Mouse (Mus musculus): ENCODE results near the gene Cyp1a2. TPM values are rescaled to one million over a fixed set of nuclear protein-coding genes. Genes with fewer than 3 reads are reported as not detected.

The Cyp1a2 gene
- total and polyA plus RNA-seq, 3 experiments, result not detected

DNA sequence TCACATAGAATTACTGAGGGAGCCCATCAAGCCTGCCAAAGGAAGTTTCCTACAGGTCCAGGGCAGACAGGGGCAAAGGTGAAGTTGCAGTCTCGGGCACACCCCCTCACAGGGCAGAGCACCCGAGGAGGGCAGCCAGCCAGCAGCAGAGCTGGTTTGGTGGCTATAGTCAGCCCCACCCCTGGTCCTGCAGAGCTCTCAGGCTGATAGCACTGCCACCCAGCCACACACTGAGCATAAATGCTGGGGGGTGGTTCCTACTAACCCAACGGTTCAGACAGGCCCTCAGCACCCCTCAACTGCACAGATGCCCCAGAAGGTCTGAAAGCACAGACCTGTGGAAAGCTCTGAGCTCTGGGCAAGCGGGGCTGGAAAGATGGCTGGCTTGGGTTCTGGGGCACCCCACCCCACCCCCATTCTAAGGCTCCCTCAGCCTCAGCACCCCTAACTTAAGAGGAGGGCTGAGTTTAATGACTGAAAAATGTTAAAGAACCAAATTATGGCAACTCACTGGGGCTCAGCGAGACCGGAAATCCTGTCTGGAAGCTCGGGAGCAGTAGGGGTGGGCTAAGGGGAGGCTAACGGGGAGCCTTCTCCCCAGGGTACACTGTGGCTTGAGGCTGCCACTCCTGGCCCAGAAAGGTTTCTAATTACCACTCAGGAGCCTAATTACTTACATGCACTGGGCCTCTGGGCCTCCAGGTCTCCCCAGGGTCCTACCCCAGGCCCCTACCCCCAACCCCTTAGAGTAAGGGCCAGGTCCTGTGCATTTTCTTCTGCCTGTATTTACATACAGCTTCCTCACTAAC, 44.6 kb downstream of the Cyp1a2 start:
- peak; percentile 71 for DNase-seq (ENCODE audit: extremely low read depth)
- Histone ChIP-seq H3K4me3 (replicated peaks in 1 of 3; ENCODE audit: low read depth in 2 of 3, low read length in 2 of 3, poor library complexity in 1 of 3) (peak overlapping the region; percentile 16 to 30 (median 21)), H3K36me3 (replicated peaks in 1 of 2; ENCODE audit: control insufficient read depth in 1 of 2, insufficient read depth in 1 of 2, low read length in 1 of 2) (peaks cover 5 to 40% of the 10 kb centered on the region in 2 experiments), H3K27me3 (replicated peaks) (no peaks in the 10 kb centered on the region), H3K79me2 (replicated peaks; ENCODE audit: control insufficient read depth, extremely low read depth, insufficient read depth, poor library complexity, severe bottlenecking) (peaks cover 92% of the 10 kb centered on the region), H3K9me3 (replicated peaks; ENCODE audit: low read length) (no peaks in the 10 kb centered on the region), H3K4me1 (ENCODE audit: control insufficient read depth in 1 of 2, insufficient read depth in 2 of 2) (peaks cover 45 to 90% of the 10 kb centered on the region in 2 experiments), H3K9ac (ENCODE audit: insufficient read depth, low read depth) (peak overlapping the region; percentile 31; the same call in 1 of the 2 replicates), H3K27ac (ENCODE audit: insufficient read depth, low read depth) (peak overlapping the region; percentile 96), H3K4me2 (ENCODE audit: insufficient read depth, low read depth, poor library complexity, severe bottlenecking) (peak overlapping the region; percentile 94)
- TF ChIP-seq NRF1 (IDR thresholded peaks at IDR 0.05; ENCODE audit: low read depth, low read length) (no peak), CHD1 (IDR thresholded peaks at IDR 0.05; ENCODE audit: low read depth, low read length) (no peak), ELF1 (IDR thresholded peaks at IDR 0.05; ENCODE audit: low read depth, low read length) (no peak), PAX5 (IDR thresholded peaks at IDR 0.05; ENCODE audit: low read length) (no peak), ZMIZ1 (IDR thresholded peaks at IDR 0.05; ENCODE audit: low read depth, low read length) (0 out of 2 replicates have a peak, but pooled peaks have one; percentile 28), TBP (conservative IDR thresholded peaks at IDR 0.05; ENCODE audit: low read depth, low read length) (no peak), MXI1 (IDR thresholded peaks at IDR 0.05; ENCODE audit: low read depth, low read length) (peak; percentile 2; the same call in 1 of the 2 replicates), BHLHE40 (IDR thresholded peaks at IDR 0.05; ENCODE audit: low read depth, low read length) (peak; percentile 45), ETS1 (conservative IDR thresholded peaks at IDR 0.05; ENCODE audit: low read depth, low read length) (0 out of 2 replicates have a peak, but pooled peaks have one; percentile 33), JUN (IDR thresholded peaks at IDR 0.05; ENCODE audit: insufficient read depth, low read depth, low read length) (no peak), MAZ (IDR thresholded peaks at IDR 0.05; ENCODE audit: low read depth, low read length) (no peak), UBTF (IDR thresholded peaks at IDR 0.05; ENCODE audit: low read depth, low read length) (0 out of 2 replicates have a peak, but pooled peaks have one; percentile 35), POLR2AphosphoS2 (IDR thresholded peaks at IDR 0.05; ENCODE audit: low read depth, low read length) (no peak), MAX (IDR thresholded peaks at IDR 0.05; ENCODE audit: low read length) (no peak), RAD21 (IDR thresholded peaks at IDR 0.05; ENCODE audit: low read depth, low read length) (no peak)
- dilution Hi-C loops (cut with MboI; ENCODE audit: extremely low pct_ligation_motif_present, extremely low pct_unique_long_range_greater_than_20kb, low sequenced_read_pairs), result no loop called here
- in situ Hi-C loops (cut with MboI; ENCODE audit: low pct_ligation_motif_present, low pct_unique_long_range_greater_than_20kb, low sequenced_read_pairs), result no loop called here

GRCm38 (mm10) chr9:57637741-57638322, 45.7 kb downstream of the Cyp1a2 start:
- Histone ChIP-seq H3K9ac (ENCODE audit: insufficient read depth, low read depth) (peak overlapping the region; percentile 31), H3K4me2 (ENCODE audit: insufficient read depth, low read depth, poor library complexity, severe bottlenecking) (peak overlapping the region; percentile 94), H3K27me3 (replicated peaks) (no peaks in the 10 kb centered on the region), H3K79me2 (replicated peaks; ENCODE audit: control insufficient read depth, extremely low read depth, insufficient read depth, poor library complexity, severe bottlenecking) (peaks cover 88% of the 10 kb centered on the region), H3K4me3 (replicated peaks in 1 of 3; ENCODE audit: low read depth in 2 of 3, low read length in 2 of 3, poor library complexity in 1 of 3) (peak overlapping the region in 1 of 3 experiments; percentile 30), H3K4me1 (ENCODE audit: control insufficient read depth in 1 of 2, insufficient read depth in 2 of 2) (peaks cover 55 to 98% of the 10 kb centered on the region in 2 experiments), H3K27ac (ENCODE audit: insufficient read depth, low read depth) (peak overlapping the region; percentile 92), H3K36me3 (replicated peaks in 1 of 2; ENCODE audit: control insufficient read depth in 1 of 2, insufficient read depth in 1 of 2, low read length in 1 of 2) (peaks cover 5 to 49% of the 10 kb centered on the region in 2 experiments), H3K9me3 (replicated peaks; ENCODE audit: low read length) (no peaks in the 10 kb centered on the region)
- dilution Hi-C loops (cut with MboI; ENCODE audit: extremely low pct_ligation_motif_present, extremely low pct_unique_long_range_greater_than_20kb, low sequenced_read_pairs), result no loop called here
- DNase-seq (ENCODE audit: extremely low read depth), result peak; percentile 88
- in situ Hi-C loops (cut with MboI; ENCODE audit: low pct_ligation_motif_present, low pct_unique_long_range_greater_than_20kb, low sequenced_read_pairs), result no loop called here
- TF ChIP-seq NRF1 (IDR thresholded peaks at IDR 0.05; ENCODE audit: low read depth, low read length), result 0 out of 2 replicates have a peak, but pooled peaks have one; percentile 42
- peak; percentile 82 for TF ChIP-seq SIN3A (IDR thresholded peaks at IDR 0.05; ENCODE audit: low read length)
- TF ChIP-seq E2F4 (IDR thresholded peaks at IDR 0.05; ENCODE audit: insufficient replicate concordance, low read depth, low read length), result no peak
- TF ChIP-seq MAFK (IDR thresholded peaks at IDR 0.05; ENCODE audit: insufficient replicate concordance, low read length), result no peak; the same call in 1 of the 2 replicates
- peak; percentile 76 for TF ChIP-seq MYC (IDR thresholded peaks at IDR 0.05; ENCODE audit: low read depth, low read length)
- TF ChIP-seq TCF12 (IDR thresholded peaks at IDR 0.05; ENCODE audit: low read depth, low read length), result peak; percentile 96
- TF ChIP-seq UBTF (IDR thresholded peaks at IDR 0.05; ENCODE audit: low read depth, low read length), result no peak
- no peak for TF ChIP-seq CHD1 (IDR thresholded peaks at IDR 0.05; ENCODE audit: low read depth, low read length)
- TF ChIP-seq ELF1 (IDR thresholded peaks at IDR 0.05; ENCODE audit: low read depth, low read length), result peak; percentile 68; the same call in 1 of the 2 replicates
- TF ChIP-seq ZNF384 (IDR thresholded peaks at IDR 0.05; ENCODE audit: low read depth, low read length), result no peak
- TF ChIP-seq EP300 (IDR thresholded peaks at IDR 0.05; ENCODE audit: low read length), result peak; percentile 91
- no peak for TF ChIP-seq GABPA (IDR thresholded peaks at IDR 0.05; ENCODE audit: insufficient replicate concordance, low read depth, low read length)
- 0 out of 2 replicates have a peak, but pooled peaks have one; percentile 14 for TF ChIP-seq RCOR1 (conservative IDR thresholded peaks at IDR 0.05; ENCODE audit: low read depth, low read length)
- TF ChIP-seq USF2 (conservative IDR thresholded peaks at IDR 0.05; ENCODE audit: low read depth, low read length), result no peak
- peak; percentile 63 for TF ChIP-seq MXI1 (IDR thresholded peaks at IDR 0.05; ENCODE audit: low read depth, low read length)
- TF ChIP-seq HCFC1 (IDR thresholded peaks at IDR 0.05; ENCODE audit: low read depth, low read length), result peak; percentile 32; the same call in 1 of the 2 replicates
- no peak for TF ChIP-seq JUND (conservative IDR thresholded peaks at IDR 0.05; ENCODE audit: low read depth, low read length)
- TF ChIP-seq SMC3 (IDR thresholded peaks at IDR 0.05; ENCODE audit: low read depth, low read length), result no peak

Measured in CH12.LX (cell line).